Mouse (Mus musculus): Measurements from ENCODE around the gene Naa15.

DNA sequence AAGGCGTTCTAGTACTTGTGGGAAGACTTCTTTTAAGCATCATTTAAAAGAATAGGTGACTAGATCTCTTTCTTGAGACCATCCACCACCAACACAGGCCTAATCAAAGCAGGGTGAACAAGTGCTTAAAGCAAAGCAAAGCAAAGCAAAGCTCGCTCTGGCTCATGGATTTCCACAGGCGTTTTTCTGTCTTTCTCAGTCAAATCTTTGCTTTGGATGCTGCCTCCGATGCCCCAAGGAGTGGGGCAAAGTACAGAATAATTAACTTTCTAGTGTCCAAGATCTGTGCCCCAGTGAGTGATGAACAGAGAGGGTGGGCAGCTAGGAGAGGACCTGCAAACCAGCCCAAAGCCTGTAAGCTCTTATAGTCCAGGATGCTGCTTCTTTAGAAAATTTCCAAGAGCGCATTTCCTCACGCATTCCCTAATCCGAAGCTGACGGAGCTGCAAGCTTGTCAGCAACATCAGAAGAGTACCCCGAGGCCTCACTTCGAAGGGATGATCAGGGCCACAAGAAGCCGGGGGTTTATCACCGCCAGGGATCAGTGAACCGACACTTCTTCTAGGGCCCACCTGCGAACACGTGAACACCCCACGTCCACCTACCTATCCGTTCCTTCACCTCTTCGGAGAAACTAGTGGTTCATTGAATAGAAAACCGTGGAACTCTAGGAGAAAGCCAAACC is 19.3 kb upstream of the Naa15 start:
- TF ChIP-seq CTCF (IDR thresholded peaks at IDR 0.05; ENCODE audit: low read depth, low read length) (no peak), POLR2A (IDR thresholded peaks at IDR 0.05; ENCODE audit: borderline replicate concordance, low read depth, low read length) (no peak)

Data from bone marrow macrophage, adult 2 months (primary cell).